Mouse (Mus musculus) heart, adult 2 months (tissue): ENCODE results near the gene Tuba8. TPM values are rescaled to one million over a fixed set of nuclear protein-coding genes. Genes with fewer than 3 reads are reported as not detected.
A peak's percentile ranks its signal among the peaks of the same experiment; 100 is the strongest.

Experiments
- DNase-seq, 2 experiments: peaks; one replicate each; pipeline ENCODE4 v3.0.0; 2021
- H3K27ac ChIP-seq: fragments of 200-600 bp; 2 replicates; pipeline ENCODE4 v1.8.1; 2022
- H3K27me3 ChIP-seq: fragments of 200-500 bp; 2 replicates; pipeline ENCODE4 v1.6.1; 2012; ENCODE audit warnings: mild to moderate bottlenecking, low read length, inconsistent platforms, mixed read lengths; ENCODE audit not compliant: control insufficient read depth, insufficient read depth
- H3K36me3 ChIP-seq: fragments of 200-500 bp; 2 replicates; pipeline ENCODE4 v1.6.1; 2012; ENCODE audit warnings: low read length, inconsistent platforms; ENCODE audit not compliant: control insufficient read depth, insufficient read depth
- H3K4me1 ChIP-seq: fragments of 200-500 bp; 2 replicates; pipeline ENCODE4 v1.6.1; 2011; ENCODE audit warnings: low read length; ENCODE audit not compliant: control insufficient read depth, insufficient read depth
- H3K4me3 ChIP-seq: fragments of 200-600 bp; 2 replicates; pipeline ENCODE4 v1.8.1; 2022
- H3K79me2 ChIP-seq: fragments of 200-500 bp; replicated peaks from 2 replicates; pipeline ENCODE4 v1.6.1; 2012; ENCODE audit warnings: mild to moderate bottlenecking, inconsistent platforms, low read length, moderate library complexity, mixed read lengths; ENCODE audit not compliant: control insufficient read depth, insufficient read depth
- H3K9ac ChIP-seq: fragments of 200-500 bp; 2 replicates; pipeline ENCODE4 v1.6.1; 2012; ENCODE audit warnings: low read depth, mild to moderate bottlenecking, control low read depth, inconsistent platforms, low read length, mixed read lengths
- CTCF ChIP-seq: fragments of 200-600 bp; IDR thresholded peaks from 2 replicates; pipeline ENCODE4 v1.8.1; 2022; ENCODE audit warnings: antibody characterized with exemption, mild to moderate bottlenecking, moderate library complexity
- EP300 ChIP-seq: fragments of 200-500 bp; IDR thresholded peaks from 2 replicates; pipeline ENCODE4 v1.6.1; 2011; ENCODE audit warnings: low read depth, low read length, control low read depth; ENCODE audit not compliant: insufficient read depth
- POLR2A ChIP-seq: fragments of 200-500 bp; IDR thresholded peaks from 2 replicates; pipeline ENCODE4 v1.6.1; 2011; ENCODE audit warnings: mild to moderate bottlenecking, low read depth, low read length, control low read depth; ENCODE audit not compliant: insufficient read depth
- WGBS: fragments of 180-500 bp; shearing (Covaris S2); methylation state at CpG from one replicate; pipeline ENCODE4 v1.1.7; 2018; 5-methylcytosine and 5-hydroxymethylcytosine counted together
- intact Hi-C: fragments of 180-260 bp; cut with DNase I; formaldehyde crosslinking; loops from one replicate; pipeline ENCODE4 v1.15.1; 2025
- polyA plus RNA-seq: library from polyadenylated mRNA; depleted of rRNA; stranded (reverse); fragments of >200 nt; gene quantifications from 2 replicates; pipeline ENCODE4 v1.2.3, GENCODE M21; 2012
- total RNA-seq, 2 experiments: library from RNA; stranded (reverse); gene quantifications; 2 replicates each; pipeline ENCODE4 v1.2.3; 2021

Gene Tuba8
- total and polyA plus RNA-seq, 3 experiments, result 71.6 to 198 (median 192) TPM

GRCm38 (mm10) chr6:121220181-121220580, 9.7 kb downstream of the Tuba8 start:
- peak; percentile 35 to 50 for DNase-seq
- Histone ChIP-seq H3K4me3 (no peak overlapping the region), H3K9ac (no peak overlapping the region), H3K27me3 (no peaks in the 10 kb centered on the region), H3K36me3 (peaks cover 17% of the 10 kb centered on the region), H3K79me2 (no peaks in the 10 kb centered on the region), H3K27ac (peak overlapping the region; percentile 87), H3K4me1 (peaks cover 16% of the 10 kb centered on the region)
- TF ChIP-seq POLR2A (no peak), EP300 (no peak), CTCF (no peak)
- intact Hi-C loops, result no loop called here
- WGBS, result 67% methylated on average over 10 of the region's 10 CpGs

- DNase-seq, result peak in 1 of 2 experiments; percentile 31
- 0 out of 2 replicates have a peak, but pooled peaks have one; percentile 27 for TF ChIP-seq EP300
- TF ChIP-seq CTCF, result no peak
- no peak for TF ChIP-seq POLR2A
- Histone ChIP-seq H3K4me3 (no peak overlapping the region), H3K4me1 (peaks cover 12% of the 10 kb centered on the region; the same call in 1 of the 2 replicates), H3K27me3 (no peaks in the 10 kb centered on the region), H3K9ac (no peak overlapping the region), H3K79me2 (no peaks in the 10 kb centered on the region), H3K27ac (peak overlapping the region; percentile 69), H3K36me3 (peaks cover 14% of the 10 kb centered on the region)
- intact Hi-C loops, result no loop called here
- 62% methylated on average over 8 of the region's 8 CpGs for WGBS
These were observed 11.5 kb downstream of the Tuba8 start for GRCm38 (mm10) chr6:121221876-121222597.

- WGBS, result 92% methylated on average over 14 of the region's 14 CpGs
- intact Hi-C loops, result no loop called here
- DNase-seq, result no peak
- TF ChIP-seq EP300, result no peak
- no peak for TF ChIP-seq CTCF
- no peaks in the 10 kb centered on the region for H3K79me2 ChIP-seq
- no peaks in the 10 kb centered on the region for H3K27me3 ChIP-seq
- H3K4me3 ChIP-seq, result no peak overlapping the region
- H3K36me3 ChIP-seq, result peaks cover 14% of the 10 kb centered on the region
- no peak overlapping the region for H3K9ac ChIP-seq
- no peak overlapping the region for H3K27ac ChIP-seq
- H3K4me1 ChIP-seq, result peaks cover 8% of the 10 kb centered on the region; the same call in 1 of the 2 replicates
These were observed 12.5 kb downstream of the Tuba8 start for GRCm38 (mm10) chr6:121223001-121223400.

GRCm38 (mm10) chr6:121224067-121224466, 13.6 kb downstream of the Tuba8 start:
- no peak for TF ChIP-seq CTCF
- no peak for TF ChIP-seq POLR2A
- TF ChIP-seq EP300, result no peak
- Histone ChIP-seq H3K4me1 (peaks cover 4% of the 10 kb centered on the region; the same call in 1 of the 2 replicates), H3K36me3 (peaks cover 14% of the 10 kb centered on the region), H3K27ac (no peak overlapping the region), H3K79me2 (no peaks in the 10 kb centered on the region), H3K4me3 (no peak overlapping the region), H3K27me3 (no peaks in the 10 kb centered on the region), H3K9ac (no peak overlapping the region)
- no peak for DNase-seq
- intact Hi-C loops, result no loop called here
- 44% methylated on average over 5 of the region's 5 CpGs for WGBS

- H3K27me3 ChIP-seq, result no peaks in the 10 kb centered on the region
- peaks cover 14% of the 10 kb centered on the region for H3K36me3 ChIP-seq
- 30% methylated on average over 6 of the region's 6 CpGs for WGBS
- H3K79me2 ChIP-seq, result no peaks in the 10 kb centered on the region
- H3K4me1 ChIP-seq, result peaks cover 2% of the 10 kb centered on the region; the same call in 1 of the 2 replicates
- H3K9ac ChIP-seq, result no peak overlapping the region
- H3K4me3 ChIP-seq, result no peak overlapping the region
- H3K27ac ChIP-seq, result no peak overlapping the region
- TF ChIP-seq POLR2A (no peak), CTCF (no peak), EP300 (no peak)
- intact Hi-C loops, result no loop called here
- DNase-seq, result no peak
These were observed 14.5 kb downstream of the Tuba8 start for GRCm38 (mm10) chr6:121224993-121225392.

GRCm38 (mm10) chr6:121226043-121226442, 15.5 kb downstream of the Tuba8 start:
- no peak overlapping the region for H3K27ac ChIP-seq
- intact Hi-C loops, result no loop called here

More at GRCm38 (mm10) chr6:121226043-121226442, 15.5 kb downstream of the Tuba8 start:
- 49% methylated on average over 4 of the region's 4 CpGs for WGBS
- Histone ChIP-seq H3K79me2 (no peaks in the 10 kb centered on the region), H3K9ac (no peak overlapping the region), H3K4me1 (no peaks in the 10 kb centered on the region; the same call in 1 of the 2 replicates), H3K36me3 (peaks cover 11% of the 10 kb centered on the region), H3K27me3 (no peaks in the 10 kb centered on the region), H3K4me3 (no peak overlapping the region)
- DNase-seq, result no peak
- TF ChIP-seq CTCF (no peak), EP300 (no peak), POLR2A (no peak)
